Mouse (Mus musculus) intestine, embryonic 15.5 days (tissue): ENCODE data around the gene Vmn1r205. TPM values are rescaled to one million over a fixed set of nuclear protein-coding genes. Genes with fewer than 3 reads are reported as not detected.
"Not testable (repeated sequence)": the region's sequence is repeated elsewhere in the genome, so short reads cannot be mapped to it uniquely, and the experiment has no call there.

Experiments
- ATAC-seq: fragments of 200-750 bp; cut with Nextera tagmentation; 2 replicates; pipeline ENCODE4 v1.8.0; 2017; ENCODE audit warnings: moderate TSS enrichment, moderate library complexity
- H3K27ac ChIP-seq: fragments of 300-500 bp; sonication (generic); 2 replicates; pipeline ENCODE4 v1.5.1; 2015; ENCODE audit warnings: mild to moderate bottlenecking, inconsistent platforms
- H3K27me3 ChIP-seq: fragments of 300-500 bp; sonication (generic); replicated peaks from 2 replicates; pipeline ENCODE4 v1.6.1; 2015; ENCODE audit warnings: inconsistent platforms
- H3K36me3 ChIP-seq: fragments of 300-500 bp; sonication (generic); 2 replicates; pipeline ENCODE4 v1.6.1; 2015; ENCODE audit warnings: inconsistent platforms
- H3K4me1 ChIP-seq: fragments of 300-500 bp; sonication (generic); replicated peaks from 2 replicates; pipeline ENCODE4 v1.6.1; 2015; ENCODE audit warnings: inconsistent platforms
- H3K4me2 ChIP-seq: fragments of 300-500 bp; sonication (generic); replicated peaks from 2 replicates; pipeline ENCODE4 v1.6.1; 2015; ENCODE audit warnings: mild to moderate bottlenecking, inconsistent platforms
- H3K4me3 ChIP-seq: fragments of 300-500 bp; sonication (generic); replicated peaks from 2 replicates; pipeline ENCODE4 v1.5.1; 2015; ENCODE audit warnings: inconsistent platforms
- H3K9ac ChIP-seq: fragments of 300-500 bp; sonication (generic); 2 replicates; pipeline ENCODE4 v1.6.1; 2015; ENCODE audit warnings: inconsistent platforms
- H3K9me3 ChIP-seq: fragments of 300-500 bp; sonication (generic); 2 replicates; pipeline ENCODE4 v1.6.1; 2016; ENCODE audit warnings: inconsistent platforms
- WGBS: fragments of 180-500 bp; shearing (Covaris S2); methylation state at CpG from one replicate; pipeline ENCODE4 v1.1.7; 2015; 5-methylcytosine and 5-hydroxymethylcytosine counted together
- polyA plus RNA-seq: library from polyadenylated mRNA; unstranded; fragments of >200 nt; fragmentation: Nextera tagmentation; extraction: Ambion mirVana; gene quantifications from 2 replicates; pipeline ENCODE4 v1.2.1, GENCODE M21; 2015

The Vmn1r205 gene
- not detected in 2 replicates for polyA plus RNA-seq

DNA sequence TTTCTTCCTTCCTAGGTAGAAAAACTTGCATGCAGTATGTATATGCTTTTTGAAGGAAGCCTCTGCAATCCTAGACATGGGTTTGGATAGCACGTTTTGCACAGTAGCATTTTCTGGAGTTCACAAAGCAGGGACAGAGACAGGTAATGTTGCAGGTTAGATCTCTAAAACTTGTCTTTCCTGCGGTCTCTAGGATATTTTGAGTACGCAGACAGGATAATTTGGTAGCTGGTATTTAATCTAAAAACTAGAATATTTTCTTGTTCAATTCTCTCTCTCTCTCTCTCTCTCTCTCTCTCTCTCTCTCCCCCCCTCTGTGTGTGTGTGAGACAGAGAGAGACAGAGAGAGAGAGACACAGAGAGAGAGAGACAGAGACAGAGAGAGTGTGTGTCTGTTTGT lies at the start of gene Vmn1r205:
Vmn1r205 (minus strand) TSS at position 101 of the 400 bp plus-strand sequence.
- no peak for ATAC-seq
- Histone ChIP-seq H3K9me3 (no peaks in the 10 kb centered on the region), H3K4me2 (no peak within 1 kb of the TSS), H3K9ac (no peak within 1 kb of the TSS), H3K4me3 (no peak within 1 kb of the TSS), H3K4me1 (no peaks in the 10 kb centered on the region), H3K27me3 (no peaks in the 10 kb centered on the region), H3K36me3 (no peaks in the 10 kb centered on the region), H3K27ac (no peak within 1 kb of the TSS)
- WGBS, result 86% methylated on average over 3 of the region's 3 CpGs

DNA sequence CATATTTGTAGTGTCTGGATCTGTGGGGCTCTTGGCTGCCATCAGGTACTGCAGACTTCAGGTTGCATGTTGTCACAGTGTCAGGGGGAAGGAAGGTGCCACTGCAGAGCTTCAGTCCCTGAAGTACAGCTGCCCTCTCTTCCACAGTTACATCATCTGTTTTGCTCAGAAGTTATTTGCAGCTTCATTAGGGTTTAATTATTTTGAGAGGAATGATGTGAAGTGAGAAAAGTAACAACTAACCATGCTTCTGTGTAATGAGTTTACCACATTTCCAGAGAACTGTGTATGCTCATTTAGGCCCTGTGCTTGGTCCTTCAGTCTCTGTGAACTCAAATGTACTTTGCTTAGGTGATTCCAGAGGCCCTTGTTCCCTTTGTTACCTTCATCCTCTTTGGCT lies 31.4 kb upstream of the Vmn1r205 start, which contains the start of gene Vmn1r206:
Vmn1r206 (minus strand) TSS at position 101 of the 400 bp plus-strand sequence.
- H3K4me2 ChIP-seq, ATAC-seq, H3K9ac ChIP-seq, H3K4me3 ChIP-seq, H3K27me3 ChIP-seq, H3K9me3 ChIP-seq, H3K4me1 ChIP-seq, H3K36me3 ChIP-seq, H3K27ac ChIP-seq: not testable (repeated sequence)

DNA sequence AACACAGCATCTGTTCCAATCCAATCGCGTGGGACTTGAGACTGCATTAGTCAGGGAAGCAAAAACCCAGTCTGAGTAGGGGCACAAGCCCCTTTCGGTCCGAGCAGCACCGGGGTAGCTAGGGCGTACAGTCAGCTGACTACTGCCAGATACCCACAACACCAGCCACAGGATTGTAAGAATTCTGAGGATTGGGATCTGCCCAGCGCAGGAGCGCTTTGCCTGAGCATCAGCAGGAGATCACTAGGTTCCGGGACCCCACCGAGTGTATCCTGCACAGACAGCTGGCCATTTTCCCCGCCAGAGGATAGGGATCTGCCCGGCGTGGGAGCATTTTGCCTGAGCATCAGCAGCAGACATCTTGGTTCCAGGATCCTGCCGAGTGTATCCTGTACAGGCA lies 9.5 kb downstream of the Vmn1r205 start:
- WGBS, result 80% methylated on average over 14 of the region's 14 CpGs
- H3K4me3 ChIP-seq, ATAC-seq, H3K4me1 ChIP-seq, H3K9ac ChIP-seq, H3K27ac ChIP-seq, H3K4me2 ChIP-seq, H3K9me3 ChIP-seq, H3K36me3 ChIP-seq, H3K27me3 ChIP-seq: not testable (repeated sequence)

DNA sequence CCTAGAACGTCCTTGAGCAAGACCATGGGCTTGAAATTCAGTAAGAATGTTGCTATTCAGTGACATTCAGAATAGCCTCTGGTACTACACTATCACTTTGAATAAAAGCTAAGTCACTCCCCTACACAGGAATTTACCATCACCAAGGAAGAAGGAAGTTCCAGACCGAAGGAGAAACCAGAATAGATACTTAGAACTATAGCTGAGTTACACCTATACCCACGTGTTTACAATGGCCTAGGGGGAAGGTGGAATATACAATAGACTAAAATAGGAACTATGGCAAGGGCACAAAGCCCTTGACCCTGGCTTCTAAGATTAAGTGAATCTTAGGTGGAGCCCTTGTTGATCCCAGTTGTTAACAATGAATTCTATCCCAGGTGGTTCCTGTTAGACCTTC lies 17.9 kb downstream of the Vmn1r205 start:
- 81% methylated on average over 3 of the region's 3 CpGs for WGBS
- ATAC-seq, result not testable (repeated sequence)

DNA sequence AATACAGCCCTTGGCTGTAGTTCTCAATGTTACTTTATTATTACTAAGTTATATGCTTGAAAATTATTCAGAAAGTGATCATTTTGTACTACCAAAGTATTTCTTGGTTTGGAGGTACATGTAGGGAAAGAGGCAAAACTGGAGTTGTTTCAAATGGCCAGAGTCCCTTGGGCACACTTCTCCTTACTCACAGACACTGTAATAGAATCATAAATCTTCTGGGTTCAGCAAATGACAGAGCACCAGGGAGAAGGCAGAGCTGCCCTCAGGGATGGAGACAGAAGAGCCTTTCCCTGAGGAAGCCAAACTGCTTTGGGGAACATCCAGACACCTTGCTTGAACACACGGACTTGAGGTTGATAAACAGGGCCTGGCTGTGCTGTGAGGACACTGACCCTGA lies 39.9 kb downstream of the Vmn1r205 start, which contains the start of gene Vmn1r204:
Vmn1r204 (plus strand) TSS at position 301 of the 400 bp plus-strand sequence.
- H3K27ac ChIP-seq, H3K4me1 ChIP-seq, H3K27me3 ChIP-seq, H3K4me3 ChIP-seq, H3K36me3 ChIP-seq, H3K9ac ChIP-seq, H3K4me2 ChIP-seq, ATAC-seq, H3K9me3 ChIP-seq: not testable (repeated sequence)
- WGBS, result 58% methylated on average over 1 of the region's 1 CpGs

More for the DNA sequence above, 17.9 kb downstream of the Vmn1r205 start:
- not testable (repeated sequence) for H3K27me3 ChIP-seq, H3K36me3 ChIP-seq, H3K9me3 ChIP-seq, H3K4me3 ChIP-seq, H3K27ac ChIP-seq, H3K4me1 ChIP-seq, H3K9ac ChIP-seq, H3K4me2 ChIP-seq

Other genes with a start within 250 kb of the Vmn1r205 start
- not detected in 2 replicates for gene Vmn1r198, start 242.6 kb downstream of the Vmn1r205 start, polyA plus RNA-seq
- gene Vmn1r199, start 213.2 kb downstream of the Vmn1r205 start, polyA plus RNA-seq, result not detected in 2 replicates
- not detected in 2 replicates for gene Vmn1r200, start 202.6 kb downstream of the Vmn1r205 start, polyA plus RNA-seq
- gene Vmn1r201, start 121.1 kb downstream of the Vmn1r205 start, polyA plus RNA-seq, result not detected in 2 replicates
- not detected in 2 replicates for gene Vmn1r202, start 87.6 kb downstream of the Vmn1r205 start, polyA plus RNA-seq
- gene Vmn1r203, start 74.9 kb downstream of the Vmn1r205 start, polyA plus RNA-seq, result not detected in 2 replicates
- gene Vmn1r204, start 39.8 kb downstream of the Vmn1r205 start, polyA plus RNA-seq, result not detected in 2 replicates
- not detected in 2 replicates for gene Vmn1r206, start 31.3 kb upstream of the Vmn1r205 start, polyA plus RNA-seq
- gene Vmn1r207-ps, start 136.6 kb upstream of the Vmn1r205 start, polyA plus RNA-seq, result not detected in 2 replicates
- not detected in 2 replicates for gene Vmn1r208, start 184.4 kb upstream of the Vmn1r205 start, polyA plus RNA-seq
- not detected in 2 replicates for gene Vmn1r209, start 216.7 kb upstream of the Vmn1r205 start, polyA plus RNA-seq
- gene Vmn1r210, start 238.3 kb upstream of the Vmn1r205 start, polyA plus RNA-seq, result not detected in 2 replicates